ENCODE assay signal across 15 mouse cellular contexts in the genomic region with DNA sequence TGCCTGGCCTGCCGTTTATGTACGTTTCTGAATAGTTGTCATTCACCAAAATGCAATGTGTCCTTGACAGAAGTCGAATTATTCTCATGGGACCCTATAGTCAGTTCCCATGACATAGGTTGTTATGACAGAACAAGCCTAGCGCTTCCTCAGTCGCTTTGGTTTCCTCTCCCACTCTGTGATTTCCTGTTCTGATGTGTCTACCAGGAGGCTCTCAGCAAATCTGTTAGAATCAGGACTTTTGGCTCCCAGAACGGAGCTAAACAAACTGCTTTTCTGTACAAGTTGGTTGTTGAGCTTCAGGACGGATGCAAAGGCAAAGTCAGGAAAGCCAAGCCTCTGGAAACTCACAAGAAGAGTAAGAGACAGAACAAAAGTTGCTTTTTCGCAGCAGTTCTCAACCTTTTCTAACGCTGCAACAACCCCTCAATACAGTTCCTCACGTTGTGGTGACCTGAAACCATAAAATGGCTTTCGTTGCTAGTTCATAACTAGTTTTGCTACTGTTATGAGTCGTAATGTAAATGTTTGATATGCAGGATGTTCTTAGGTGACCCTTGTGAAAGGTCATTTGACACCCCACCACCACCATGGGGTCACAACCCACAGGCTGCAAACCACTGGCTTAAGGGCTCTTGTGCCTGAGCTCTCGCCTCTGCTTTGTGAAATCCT. TPM values are rescaled to one million over a fixed set of nuclear protein-coding genes. Genes with fewer than 3 reads are reported as not detected.
DNase-seq lines count a peak whose midpoint lies in the region; ATAC-seq lines count a peak whose summit lies in the region.
"Had no signal": no experiment of that assay in that cellular context is flagged by ENCODE, and none has a peak within 500 bp of the region (broad histone marks: within the 10 kb centered on the region; RNA-seq: fewer than 3 reads in every experiment).

No protein-coding gene starts in this region.

- H3K4me3 ChIP-seq in heart, embryonic 15.5 days = no peak overlapping the region
- no peak overlapping the region for H3K4me3 ChIP-seq in liver, embryonic 15.5 days (replicated peaks)
- H3K4me3 ChIP-seq: heart, adult 2 months; limb, embryonic 13.5 days had no signal

- DNase-seq in heart, postnatal 14 days = no peak
- DNase-seq in 416B (ENCODE audit: low read depth) = peak; percentile 42
- no peak for DNase-seq in right cerebral cortex, postnatal 36 days (ENCODE audit: low spot score in 2 of 2)
- no peak for DNase-seq in embryo, embryonic 9.5 days (ENCODE audit: extremely low spot score)
- DNase-seq in retina, postnatal 1 day = no peak
- DNase-seq: adrenal gland, adult 8-10 months; cerebellum, adult 9-10 months; kidney, adult 9 months had no signal

- intact Hi-C loops in heart, postnatal 14 days (cut with DNase I) = no loop called here

- H3K9ac ChIP-seq in heart, embryonic 15.5 days = no peak overlapping the region
- no peak overlapping the region for H3K9ac ChIP-seq in liver, embryonic 15.5 days
- H3K9ac ChIP-seq: limb, embryonic 13.5 days had no signal

- 70% methylated on average over 13 of the region's 13 CpGs for WGBS in heart, embryonic 15.5 days
- 59% methylated on average over 13 of the region's 13 CpGs for WGBS in liver, embryonic 15.5 days (ENCODE audit: insufficient replicate concordance)

- no peaks in the 10 kb centered on the region for H3K27me3 ChIP-seq in heart, embryonic 15.5 days
- H3K27me3 ChIP-seq in liver, embryonic 15.5 days = no peaks in the 10 kb centered on the region
- H3K27me3 ChIP-seq: limb, embryonic 13.5 days had no signal

- H3K4me1 ChIP-seq in heart, embryonic 15.5 days (replicated peaks) = peaks cover 9% of the 10 kb centered on the region
- H3K4me1 ChIP-seq in liver, embryonic 15.5 days (replicated peaks) = peaks cover 66% of the 10 kb centered on the region

- no peak overlapping the region for H3K4me2 ChIP-seq in heart, embryonic 15.5 days
- no peak overlapping the region for H3K4me2 ChIP-seq in liver, embryonic 15.5 days
- H3K4me2 ChIP-seq: limb, embryonic 13.5 days had no signal

- no peak for ATAC-seq in heart, embryonic 15.5 days (replicated peaks; ENCODE audit: insufficient number of reproducible peaks, insufficient read depth, low FRiP score, low read depth)
- ATAC-seq in CD4-positive, CD25-positive, alpha-beta regulatory T cell, adult 4 months = peak; percentile 87
- no peak for ATAC-seq in liver, embryonic 15.5 days (ENCODE audit: insufficient read depth)
- ATAC-seq: hindbrain, postnatal 0 days; midbrain, embryonic 16.5 days had no signal

- H3K27ac ChIP-seq in heart, embryonic 15.5 days = 0 out of 2 replicates have a peak overlapping the region, but pooled peaks have one; percentile 47
- peak overlapping the region; percentile 96 for H3K27ac ChIP-seq in liver, embryonic 15.5 days (replicated peaks)
- H3K27ac ChIP-seq: heart, adult 2 months; hindbrain, postnatal 0 days; limb, embryonic 13.5 days had no signal

- H3K9me3 ChIP-seq in heart, embryonic 15.5 days (replicated peaks) = no peaks in the 10 kb centered on the region
- no peaks in the 10 kb centered on the region for H3K9me3 ChIP-seq in liver, embryonic 15.5 days (replicated peaks)
- H3K9me3 ChIP-seq: limb, embryonic 13.5 days had no signal

- no peaks in the 10 kb centered on the region for H3K36me3 ChIP-seq in heart, embryonic 15.5 days
- no peaks in the 10 kb centered on the region for H3K36me3 ChIP-seq in liver, embryonic 15.5 days (replicated peaks)
- H3K36me3 ChIP-seq: limb, embryonic 13.5 days had no signal

RNA-seq across cellular contexts. Expression of a gene that starts 48.5 kb away (rescaled TPM):
- polyA plus RNA-seq in heart, embryonic 15.5 days (2015; fragmentation: Nextera tagmentation; extraction: Ambion mirVana) = 7.1 and 8.1 TPM in 2 replicates
- 10 to 100 TPM; 11.5 to 12.1 TPM for total RNA-seq in heart, postnatal 14 days (2021)
- 10 to 100 TPM; 17.8 to 25.5 TPM for polyA plus RNA-seq in CD4-positive, CD25-positive, alpha-beta regulatory T cell, adult 4 months (2017; shearing (Covaris generic))
- 31.1 and 31.3 TPM in 2 replicates for polyA plus RNA-seq in liver, embryonic 15.5 days (2015; fragmentation: Nextera tagmentation; extraction: Ambion mirVana)
